9 mouse cellular contexts compared by ENCODE assay signal in genomic region chr14:118225911-118226310, GRCm38 (mm10). TPM values are rescaled to one million over a fixed set of nuclear protein-coding genes. Genes with fewer than 3 reads are reported as not detected.
A peak's percentile ranks its signal among the peaks of the same experiment; 100 is the strongest.
DNase-seq lines count a peak whose midpoint lies in the region; ATAC-seq and TF ChIP-seq lines count a peak whose summit lies in the region.
"Had no signal": no experiment of that assay in that cellular context is flagged by ENCODE, and none has a peak within 500 bp of the region (broad histone marks: within the 10 kb centered on the region; RNA-seq: fewer than 3 reads in every experiment).

No protein-coding gene starts in this region.

- no peak for ATAC-seq in heart, embryonic 14.5 days (ENCODE audit: insufficient number of reproducible peaks, insufficient read depth, low FRiP score, low read depth)
- ATAC-seq in heart, postnatal 0 days (ENCODE audit: insufficient read depth, low read depth): no peak
- no peak for ATAC-seq in erythroblast, adult 5-6 weeks (replicated peaks; ENCODE audit: low FRiP score, poor library complexity, severe bottlenecking)

- no peak for DNase-seq in heart, adult 2 months
- DNase-seq in ZHBTc4 (ENCODE audit: low read depth, low spot score): peak; percentile 80
- DNase-seq in heart, postnatal 0 days (ENCODE audit: low spot score): no peak
- DNase-seq in midbrain, embryonic 10.5 days (ENCODE audit: low spot score): peak; percentile 76
- no peak for DNase-seq in frontal cortex, postnatal 25 days (ENCODE audit: low spot score in 2 of 2)
- no peak for DNase-seq in layer of hippocampus, adult 9-11 months

- no peak overlapping the region for H3K9ac ChIP-seq in heart, embryonic 14.5 days (ENCODE audit: low read length)
- H3K9ac ChIP-seq in heart, adult 2 months (ENCODE audit: low read depth, low read length): no peak overlapping the region
- no peak overlapping the region for H3K9ac ChIP-seq in heart, postnatal 0 days (replicated peaks; ENCODE audit: low read depth, low read length)

- TF ChIP-seq POLR2A in heart, adult 2 months (IDR thresholded peaks at IDR 0.05; ENCODE audit: insufficient read depth, low read depth, low read length): no peak

- TF ChIP-seq CTCF in heart, adult 2 months (IDR thresholded peaks at IDR 0.05): no peak
- TF ChIP-seq CTCF in heart, postnatal 0 days (IDR thresholded peaks at IDR 0.05; ENCODE audit: low read depth): no peak

- no peaks in the 10 kb centered on the region for H3K36me3 ChIP-seq in heart, embryonic 14.5 days (ENCODE audit: control insufficient read depth, insufficient read depth, low read length)
- H3K36me3 ChIP-seq in heart, adult 2 months (ENCODE audit: control insufficient read depth, insufficient read depth, low read length): no peaks in the 10 kb centered on the region
- no peaks in the 10 kb centered on the region for H3K36me3 ChIP-seq in heart, postnatal 0 days (replicated peaks; ENCODE audit: control insufficient read depth, insufficient read depth, low read length)
- H3K36me3 ChIP-seq in midbrain, embryonic 10.5 days: no peaks in the 10 kb centered on the region

- H3K27ac ChIP-seq in heart, embryonic 14.5 days (replicated peaks in 1 of 2; ENCODE audit: control insufficient read depth in 1 of 2, insufficient read depth in 1 of 2, low read depth in 2 of 2, low read length in 2 of 2): no peak overlapping the region
- no peak overlapping the region for H3K27ac ChIP-seq in heart, adult 2 months
- no peak overlapping the region for H3K27ac ChIP-seq in heart, postnatal 0 days (ENCODE audit: low read depth)
- peak overlapping the region; percentile 77 for H3K27ac ChIP-seq in midbrain, embryonic 10.5 days (replicated peaks)

- H3K4me2 ChIP-seq in heart, embryonic 14.5 days (ENCODE audit: low read length): peak overlapping the region; percentile 41
- H3K4me2 ChIP-seq in heart, postnatal 0 days (ENCODE audit: low read depth, low read length): peak overlapping the region; percentile 30

- no peaks in the 10 kb centered on the region for H3K79me2 ChIP-seq in heart, adult 2 months (replicated peaks; ENCODE audit: control insufficient read depth, insufficient read depth, low read length)

- TF ChIP-seq EP300 in heart, adult 2 months (IDR thresholded peaks at IDR 0.05; ENCODE audit: insufficient read depth, low read depth, low read length): no peak
- no peak for TF ChIP-seq EP300 in heart, postnatal 0 days (IDR thresholded peaks at IDR 0.05; ENCODE audit: low read depth)

- WGBS in heart, embryonic 14.5 days: under 1% methylated on average over 21 of the region's 21 CpGs
- 1% methylated on average over 21 of the region's 21 CpGs for WGBS in heart, adult 2 months
- 1% methylated on average over 21 of the region's 21 CpGs for WGBS in heart, postnatal 0 days
- under 1% methylated on average over 21 of the region's 21 CpGs for WGBS in midbrain, embryonic 10.5 days

- peaks cover 90% of the 10 kb centered on the region for H3K27me3 ChIP-seq in heart, embryonic 14.5 days (ENCODE audit: control insufficient read depth, insufficient read depth, low read length)
- peaks cover 21% of the 10 kb centered on the region for H3K27me3 ChIP-seq in heart, adult 2 months (ENCODE audit: control insufficient read depth, insufficient read depth, low read length)
- peaks cover 88% of the 10 kb centered on the region for H3K27me3 ChIP-seq in heart, postnatal 0 days (ENCODE audit: control insufficient read depth, insufficient read depth, low read length)
- peaks cover 95% of the 10 kb centered on the region for H3K27me3 ChIP-seq in midbrain, embryonic 10.5 days (ENCODE audit: low read depth, poor library complexity, severe bottlenecking)

- no peaks in the 10 kb centered on the region for H3K9me3 ChIP-seq in heart, embryonic 14.5 days (ENCODE audit: control insufficient read depth, low read length)
- H3K9me3 ChIP-seq in heart, postnatal 0 days (replicated peaks; ENCODE audit: control insufficient read depth, low read length): no peaks in the 10 kb centered on the region
- H3K9me3 ChIP-seq in midbrain, embryonic 10.5 days (replicated peaks): no peaks in the 10 kb centered on the region

- peak overlapping the region in 1 of 2 experiments; percentile 18; a peak in 1 of 4 replicates for H3K4me3 ChIP-seq in heart, embryonic 14.5 days (ENCODE audit: control insufficient read depth in 1 of 2, insufficient read depth in 1 of 2, low read depth in 1 of 2, low read length in 2 of 2)
- no peak overlapping the region for H3K4me3 ChIP-seq in heart, adult 2 months
- H3K4me3 ChIP-seq in heart, postnatal 0 days (ENCODE audit: low read depth, low read length): peak overlapping the region; percentile 30
- H3K4me3 ChIP-seq in midbrain, embryonic 10.5 days: peak overlapping the region; percentile 48

- intact Hi-C loops in heart, adult 2 months (cut with DNase I): no loop called here

- H3K4me1 ChIP-seq in heart, embryonic 14.5 days (ENCODE audit: control insufficient read depth in 2 of 2, insufficient read depth in 2 of 2, low read length in 2 of 2): peaks cover 0 to 4% of the 10 kb centered on the region in 2 experiments; a peak in 1 of 4 replicates
- no peaks in the 10 kb centered on the region for H3K4me1 ChIP-seq in heart, adult 2 months (ENCODE audit: control insufficient read depth, insufficient read depth, low read length)
- H3K4me1 ChIP-seq in heart, postnatal 0 days (ENCODE audit: control insufficient read depth, insufficient read depth): no peaks in the 10 kb centered on the region
- peaks cover 82% of the 10 kb centered on the region for H3K4me1 ChIP-seq in midbrain, embryonic 10.5 days

RNA-seq across cellular contexts. Expression of gene Sox21, which starts 10.9 kb away (rescaled TPM):
- 0.14 TPM in 1 of 2 replicates, not detected in the other for polyA plus RNA-seq in heart, embryonic 14.5 days (2014; fragmentation: Nextera tagmentation; extraction: Ambion mirVana)
- total RNA-seq in heart, adult 2 months (2021): not detected
- 0.21 TPM in 1 of 2 replicates, not detected in the other for polyA plus RNA-seq in heart, adult 2 months (2012; rRNA removed)
- not detected in 2 replicates for total RNA-seq in heart, postnatal 0 days (2014; rRNA removed; ENCODE audit: low replicate concordance)
- not detected in 2 replicates for polyA plus RNA-seq in heart, postnatal 0 days (2015; fragmentation: Nextera tagmentation; extraction: Ambion mirVana)
- 11.1 and 12.3 TPM in 2 replicates for polyA plus RNA-seq in midbrain, embryonic 10.5 days (2016; fragmentation: Nextera tagmentation; extraction: Ambion mirVana)
- not detected in 2 replicates for total RNA-seq in erythroblast, adult 5-6 weeks (2015; ENCODE audit: low replicate concordance)
- total RNA-seq in erythroblast, adult 5-6 weeks (2017; ENCODE audit: low replicate concordance): not detected in 2 replicates

RNA-seq across cellular contexts. Expression of gene Gm9376, which starts 40.8 kb away (rescaled TPM):
- polyA plus RNA-seq in heart, embryonic 14.5 days (2014; fragmentation: Nextera tagmentation; extraction: Ambion mirVana): not detected in 2 replicates
- not detected for total RNA-seq in heart, adult 2 months (2021)
- not detected in 2 replicates for polyA plus RNA-seq in heart, adult 2 months (2012; rRNA removed)
- total RNA-seq in heart, postnatal 0 days (2014; rRNA removed; ENCODE audit: low replicate concordance): not detected in 2 replicates
- not detected in 2 replicates for polyA plus RNA-seq in heart, postnatal 0 days (2015; fragmentation: Nextera tagmentation; extraction: Ambion mirVana)
- not detected in 2 replicates for polyA plus RNA-seq in midbrain, embryonic 10.5 days (2016; fragmentation: Nextera tagmentation; extraction: Ambion mirVana)
- not detected in 2 replicates for total RNA-seq in erythroblast, adult 5-6 weeks (2015; ENCODE audit: low replicate concordance)
- total RNA-seq in erythroblast, adult 5-6 weeks (2017; ENCODE audit: low replicate concordance): not detected in 2 replicates
- total RNA-seq: ES-E14 had no signal

Comparison
In these comparisons a context has a peak if more than half of its experiments do, and no peak if none do; other contexts are left out.
1. DNase-seq: peak in ZHBTc4 (single experiment) and midbrain, embryonic 10.5 days (single experiment); none in heart, adult 2 months (0 of 2), heart, postnatal 0 days (single experiment), frontal cortex, postnatal 25 days (0 of 2) and layer of hippocampus, adult 9-11 months (single experiment).